Mouse (Mus musculus) limb, embryonic 11.5 days (tissue): ENCODE results near the gene Lpar2. TPM values are rescaled to one million over a fixed set of nuclear protein-coding genes. Genes with fewer than 3 reads are reported as not detected.

Experiments used
- ATAC-seq: fragments of 200-750 bp; cut with Nextera tagmentation; 2 replicates; pipeline ENCODE4 v1.8.0; 2017; ENCODE audit warnings: low read depth; ENCODE audit not compliant: insufficient number of reproducible peaks, low FRiP score, low TSS enrichment
- DNase-seq: peaks from one replicate; pipeline ENCODE4 v3.0.0-alpha.2; 2015; ENCODE audit warnings: low spot score
- H3K27ac ChIP-seq: fragments of 300-500 bp; sonication (generic); replicated peaks from 2 replicates; pipeline ENCODE4 v1.5.1; 2014; ENCODE audit warnings: low read depth, mild to moderate bottlenecking, low read length
- H3K27me3 ChIP-seq: fragments of 300-500 bp; sonication (generic); 2 replicates; pipeline ENCODE4 v1.6.1; 2014; ENCODE audit warnings: mild to moderate bottlenecking, low read length, mixed read lengths; ENCODE audit not compliant: control insufficient read depth, insufficient read depth
- H3K36me3 ChIP-seq: fragments of 300-500 bp; sonication (generic); 2 replicates; pipeline ENCODE4 v1.6.1; 2014; ENCODE audit warnings: mild to moderate bottlenecking, low read length, moderate library complexity, mixed read lengths; ENCODE audit not compliant: control insufficient read depth, insufficient read depth
- H3K4me1 ChIP-seq: fragments of 300-500 bp; sonication (generic); 2 replicates; pipeline ENCODE4 v1.6.1; 2014; ENCODE audit warnings: low read length, mixed read lengths; ENCODE audit not compliant: control insufficient read depth, insufficient read depth
- H3K4me2 ChIP-seq: fragments of 300-500 bp; sonication (generic); 2 replicates; pipeline ENCODE4 v1.6.1; 2014; ENCODE audit warnings: low read depth, mild to moderate bottlenecking, moderate library complexity; ENCODE audit not compliant: severe bottlenecking
- H3K4me3 ChIP-seq: fragments of 300-500 bp; sonication (generic); 2 replicates; pipeline ENCODE4 v1.5.1; 2014; ENCODE audit warnings: low read depth, low read length
- H3K9ac ChIP-seq: fragments of 300-500 bp; sonication (generic); 2 replicates; pipeline ENCODE4 v1.6.1; 2014; ENCODE audit warnings: mild to moderate bottlenecking, low read length
- H3K9me3 ChIP-seq: fragments of 300-500 bp; sonication (generic); 2 replicates; pipeline ENCODE4 v1.6.1; 2016; ENCODE audit warnings: low read length; ENCODE audit not compliant: control insufficient read depth
- WGBS: fragments of 180-500 bp; shearing (Covaris S2); extraction: QIAGEN DNeasy Blood & Tissue Kit; methylation state at CpG from one replicate; pipeline ENCODE4 v1.1.7; 2014; 5-methylcytosine and 5-hydroxymethylcytosine counted together
- polyA plus RNA-seq: library from polyadenylated mRNA; unstranded; fragments of >200 nt; fragmentation: Nextera tagmentation; extraction: Ambion mirVana; gene quantifications from 2 replicates; pipeline ENCODE4 v1.2.1, GENCODE M21; 2014

Gene Lpar2
- polyA plus RNA-seq, 1 experiment from 2014 or later: 2.3 TPM

DNA sequence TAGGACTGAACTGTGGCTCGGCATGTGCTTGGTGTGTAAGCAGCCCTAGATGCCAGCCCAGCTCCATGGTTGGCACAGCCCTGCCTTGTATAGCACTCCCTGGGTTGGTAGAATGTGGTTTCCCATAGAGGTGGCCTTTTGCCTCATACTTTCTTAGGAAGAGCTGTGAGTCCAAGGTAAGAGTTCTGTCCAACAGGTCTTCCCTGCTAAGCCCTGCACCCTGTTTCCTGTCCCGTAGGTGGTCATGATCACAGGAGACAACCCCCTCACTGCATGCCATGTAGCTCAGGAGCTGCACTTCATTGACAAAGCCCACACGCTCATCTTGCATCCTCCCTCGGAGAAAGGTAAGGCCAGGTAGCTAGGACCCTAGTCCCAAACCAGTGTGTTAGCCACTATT, 20.4 kb upstream of the Lpar2 start:
- Histone ChIP-seq H3K9ac (no peak overlapping the region), H3K27ac (no peak overlapping the region), H3K36me3 (peaks cover 75% of the 10 kb centered on the region), H3K4me3 (no peak overlapping the region), H3K27me3 (no peaks in the 10 kb centered on the region), H3K4me2 (no peak overlapping the region), H3K4me1 (no peaks in the 10 kb centered on the region), H3K9me3 (no peaks in the 10 kb centered on the region)
- WGBS: 95% methylated on average over 4 of the region's 4 CpGs
- DNase-seq (no peak), ATAC-seq (no peak)

DNA sequence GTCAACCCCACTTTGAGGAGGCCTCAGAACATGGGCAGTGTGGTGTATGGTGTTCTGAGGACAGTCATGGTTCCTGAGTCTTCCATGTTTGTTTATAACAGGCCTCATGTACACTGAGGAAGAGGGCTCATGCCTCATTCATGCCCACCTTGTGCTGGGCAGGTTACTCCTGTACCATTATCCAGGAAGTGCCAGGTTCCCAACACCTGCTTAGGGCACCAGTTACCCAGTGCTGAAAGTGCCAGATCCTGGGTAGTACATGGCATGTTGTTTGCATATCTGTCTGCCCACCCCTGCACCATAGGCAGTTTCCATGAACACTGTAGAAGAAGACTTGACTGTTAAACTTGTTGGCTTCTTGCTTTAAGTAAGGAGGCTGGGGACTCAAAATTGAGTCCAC, 20.0 kb upstream of the Lpar2 start:
- H3K27ac ChIP-seq: no peak overlapping the region
- H3K4me2 ChIP-seq: no peak overlapping the region
- H3K4me1 ChIP-seq: no peaks in the 10 kb centered on the region
- no peak overlapping the region for H3K4me3 ChIP-seq
- no peak overlapping the region for H3K9ac ChIP-seq
- no peak for ATAC-seq
- no peak for DNase-seq
- peaks cover 74% of the 10 kb centered on the region for H3K36me3 ChIP-seq
- no peaks in the 10 kb centered on the region for H3K27me3 ChIP-seq
- H3K9me3 ChIP-seq: no peaks in the 10 kb centered on the region

DNA sequence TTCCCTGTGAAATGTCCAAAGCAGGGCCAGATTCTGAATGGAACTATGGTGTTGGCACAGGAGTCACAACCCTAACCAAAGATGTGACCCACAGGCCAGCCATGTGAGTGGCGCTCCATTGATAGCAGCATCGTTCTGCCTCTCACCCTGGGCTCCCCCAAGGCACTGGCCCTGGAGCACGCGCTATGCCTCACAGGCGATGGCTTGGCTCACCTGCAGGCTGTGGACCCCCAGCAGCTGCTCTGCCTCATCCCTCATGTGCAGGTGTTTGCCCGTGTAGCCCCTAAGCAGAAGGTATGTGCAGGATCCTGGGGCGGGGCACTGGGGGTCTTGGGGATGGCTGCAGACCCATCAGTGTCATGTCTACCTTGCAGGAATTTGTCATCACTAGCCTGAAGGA, 18.9 kb upstream of the Lpar2 start:
- H3K27me3 ChIP-seq: no peaks in the 10 kb centered on the region
- no peak overlapping the region for H3K27ac ChIP-seq
- H3K9ac ChIP-seq: no peak overlapping the region
- no peak for ATAC-seq
- no peak overlapping the region for H3K4me3 ChIP-seq
- H3K4me1 ChIP-seq: no peaks in the 10 kb centered on the region
- 98% methylated on average over 7 of the region's 7 CpGs for WGBS
- DNase-seq: no peak
- no peaks in the 10 kb centered on the region for H3K9me3 ChIP-seq
- H3K4me2 ChIP-seq: no peak overlapping the region
- H3K36me3 ChIP-seq: peaks cover 68% of the 10 kb centered on the region

DNA sequence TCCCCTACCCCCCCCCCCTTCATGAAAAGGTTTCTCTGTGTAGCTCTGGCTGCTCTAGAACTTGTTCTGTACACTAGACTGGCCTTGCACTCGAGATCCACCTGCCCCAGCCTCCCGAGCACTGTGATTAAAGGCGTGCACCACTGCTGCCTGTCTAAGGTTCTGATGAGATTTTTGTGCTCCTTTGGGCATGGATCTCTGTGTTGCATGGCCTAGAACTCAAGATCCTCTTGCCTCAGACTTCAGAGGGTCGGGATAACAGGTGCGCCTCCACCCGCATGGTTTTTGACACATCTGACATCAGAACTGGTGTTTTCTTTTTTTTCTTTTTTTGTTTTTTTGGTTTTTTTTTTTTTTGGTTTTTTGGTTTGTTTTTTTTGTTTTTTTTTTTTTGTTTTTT, 17.7 kb upstream of the Lpar2 start:
- ATAC-seq: no peak
- Histone ChIP-seq H3K4me3 (no peak overlapping the region), H3K4me2 (no peak overlapping the region), H3K27ac (no peak overlapping the region), H3K36me3 (peaks cover 56% of the 10 kb centered on the region), H3K27me3 (no peaks in the 10 kb centered on the region), H3K9ac (no peak overlapping the region), H3K4me1 (no peaks in the 10 kb centered on the region), H3K9me3 (no peaks in the 10 kb centered on the region)
- no peak for DNase-seq
- 99% methylated on average over 6 of the region's 6 CpGs for WGBS

DNA sequence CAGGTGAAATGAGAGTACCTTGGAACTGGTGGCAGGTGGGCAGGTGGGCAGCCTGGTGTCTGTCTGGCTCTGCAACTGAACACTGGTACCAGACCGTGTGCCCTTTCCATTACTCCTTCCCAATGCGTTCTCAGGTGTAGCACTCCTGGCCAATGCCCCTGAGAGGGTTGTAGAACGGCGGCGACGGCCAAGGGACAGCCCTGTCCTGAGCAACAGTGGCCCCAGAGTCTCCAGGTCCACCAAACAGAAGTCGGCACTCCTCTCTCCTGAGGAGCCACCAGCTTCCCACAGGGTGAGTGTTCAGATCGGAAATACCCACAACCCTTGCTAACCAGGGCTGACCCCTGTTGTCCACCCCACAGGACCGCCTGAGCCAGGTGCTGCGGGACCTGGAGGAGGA, 17.1 kb upstream of the Lpar2 start:
- no peak overlapping the region for H3K27ac ChIP-seq
- H3K4me3 ChIP-seq: no peak overlapping the region
- H3K4me2 ChIP-seq: no peak overlapping the region
- H3K9ac ChIP-seq: no peak overlapping the region
- DNase-seq (no peak), ATAC-seq (no peak)
- H3K9me3 ChIP-seq: no peaks in the 10 kb centered on the region
- WGBS: 88% methylated on average over 10 of the region's 10 CpGs
- no peaks in the 10 kb centered on the region for H3K4me1 ChIP-seq
- no peaks in the 10 kb centered on the region for H3K27me3 ChIP-seq
- peaks cover 51% of the 10 kb centered on the region for H3K36me3 ChIP-seq

DNA sequence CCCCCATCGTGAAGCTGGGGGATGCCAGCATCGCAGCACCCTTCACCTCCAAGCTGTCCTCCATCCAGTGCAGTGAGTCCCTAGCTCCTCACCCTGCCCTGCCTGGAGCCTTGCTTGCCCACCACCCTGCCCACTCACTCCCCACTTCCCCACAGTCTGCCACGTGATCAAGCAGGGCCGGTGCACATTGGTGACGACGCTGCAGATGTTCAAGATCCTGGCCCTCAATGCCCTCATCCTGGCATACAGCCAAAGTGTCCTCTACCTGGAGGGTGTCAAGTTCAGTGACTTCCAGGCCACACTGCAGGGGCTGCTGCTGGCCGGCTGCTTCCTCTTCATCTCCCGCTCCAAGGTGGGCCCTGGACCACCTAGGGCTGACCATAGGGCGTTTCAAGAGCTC, 16.7 kb upstream of the Lpar2 start:
- peaks cover 47% of the 10 kb centered on the region for H3K36me3 ChIP-seq
- ATAC-seq (no peak), DNase-seq (no peak)
- no peak overlapping the region for H3K4me3 ChIP-seq
- no peak overlapping the region for H3K27ac ChIP-seq
- H3K4me2 ChIP-seq: no peak overlapping the region
- WGBS: 94% methylated on average over 9 of the region's 9 CpGs
- no peaks in the 10 kb centered on the region for H3K9me3 ChIP-seq
- H3K9ac ChIP-seq: no peak overlapping the region
- no peaks in the 10 kb centered on the region for H3K4me1 ChIP-seq
- no peaks in the 10 kb centered on the region for H3K27me3 ChIP-seq

DNA sequence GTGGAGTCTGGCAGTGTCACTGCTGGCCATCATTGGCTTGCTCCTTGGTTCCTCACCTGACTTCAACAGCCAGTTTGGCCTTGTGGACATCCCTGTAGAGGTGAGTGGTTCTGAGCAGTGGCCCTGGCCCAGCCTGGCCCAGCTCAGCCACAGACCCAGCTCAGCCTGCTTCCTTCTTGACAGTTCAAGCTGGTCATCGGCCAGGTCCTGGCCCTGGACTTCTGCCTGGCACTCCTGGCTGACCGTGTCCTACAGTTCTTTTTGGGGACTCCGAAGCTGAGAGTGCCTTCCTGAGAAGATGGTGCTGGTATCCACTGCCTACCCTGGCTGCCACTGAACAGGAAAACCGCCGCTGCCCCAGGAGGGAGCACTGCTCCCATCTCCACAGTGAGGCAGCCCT, 15.0 kb upstream of the Lpar2 start:
- no peaks in the 10 kb centered on the region for H3K27me3 ChIP-seq
- H3K4me1 ChIP-seq: no peaks in the 10 kb centered on the region
- no peak overlapping the region for H3K27ac ChIP-seq
- H3K9me3 ChIP-seq: no peaks in the 10 kb centered on the region
- no peak overlapping the region for H3K9ac ChIP-seq
- H3K4me3 ChIP-seq: no peak overlapping the region
- WGBS: 90% methylated on average over 5 of the region's 5 CpGs
- H3K4me2 ChIP-seq: no peak overlapping the region
- no peak for ATAC-seq
- peaks cover 37% of the 10 kb centered on the region for H3K36me3 ChIP-seq
- no peak for DNase-seq

DNA sequence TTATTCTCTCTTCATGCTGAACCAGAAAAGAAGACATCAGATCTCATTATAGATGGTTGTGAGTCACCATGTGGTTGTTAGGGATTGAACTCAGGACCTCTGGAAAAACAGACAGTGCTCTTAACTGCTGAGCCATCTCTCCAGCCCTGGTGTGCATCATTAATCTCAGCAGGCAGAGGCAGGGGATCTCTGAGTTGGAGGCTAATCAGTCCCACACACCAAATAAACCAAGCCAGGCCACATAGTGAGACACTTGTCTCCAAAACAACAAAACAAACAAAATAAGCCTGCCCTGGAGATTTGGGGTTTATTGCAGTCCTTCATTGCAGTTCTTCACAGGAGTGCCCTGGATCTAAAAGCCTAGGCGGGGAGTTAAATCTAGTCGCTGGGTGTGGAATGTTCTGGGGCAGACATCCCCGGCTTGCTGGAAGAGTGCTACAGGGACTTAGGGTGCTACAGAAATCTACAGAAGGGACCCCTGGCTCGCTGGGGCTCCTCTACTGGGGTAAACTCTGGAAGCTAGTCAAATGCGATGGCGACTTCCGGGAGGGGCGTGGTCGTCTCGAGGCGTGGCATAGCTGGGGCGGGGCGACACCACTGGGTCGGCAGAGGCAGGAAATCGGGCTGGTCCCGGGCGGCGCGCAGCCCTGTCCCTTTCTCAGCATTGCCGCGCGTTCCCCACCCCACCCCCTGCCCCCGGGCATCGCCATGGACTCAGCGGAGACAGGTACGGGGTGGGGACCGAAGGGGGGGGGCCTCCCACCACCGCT, 13.9 kb upstream of the Lpar2 start, which contains the start of gene Gmip:
Gene Gmip, plus strand, starts transcription at position 586 of the 770 bp plus-strand sequence.
- peak; percentile 85 for DNase-seq
- Histone ChIP-seq H3K27ac (no peak within 1 kb of the TSS), H3K27me3 (no peaks in the 10 kb centered on the region), H3K4me1 (no peaks in the 10 kb centered on the region), H3K36me3 (peaks cover 28% of the 10 kb centered on the region), H3K9me3 (no peaks in the 10 kb centered on the region), H3K4me2 (peak within 1 kb of the TSS; percentile 57), H3K4me3 (peak within 1 kb of the TSS; percentile 25), H3K9ac (peak within 1 kb of the TSS; percentile 43; the same call in 1 of the 2 replicates)
- ATAC-seq: peak; percentile 67
- 5% methylated on average over 24 of the region's 28 CpGs for WGBS
